Mouse (Mus musculus) liver, embryonic 14.5 days (tissue): ENCODE measurements around the gene Avp. TPM values are rescaled to one million over a fixed set of nuclear protein-coding genes. Genes with fewer than 3 reads are reported as not detected.

Source experiments
- ATAC-seq: fragments of 200-750 bp; cut with Nextera tagmentation; 2 replicates; pipeline ENCODE4 v1.8.0; 2017; ENCODE audit warnings: moderate number of reproducible peaks, mild to moderate bottlenecking, moderate library complexity; ENCODE audit not compliant: insufficient read depth
- DNase-seq, 3 experiments: peaks; one replicate each; pipeline ENCODE4 v3.0.0-alpha.2; 2012 to 2013; ENCODE audit warnings: low read depth in 3 of 3, low spot score in 3 of 3
- H3K27ac ChIP-seq: fragments of 300-500 bp; sonication (generic); 2 replicates; pipeline ENCODE4 v1.5.1; 2014; ENCODE audit warnings: moderate library complexity, mild to moderate bottlenecking, control low read depth, inconsistent platforms
- H3K27me3 ChIP-seq: fragments of 300-500 bp; sonication (generic); 2 replicates; pipeline ENCODE4 v1.6.1; 2014; ENCODE audit warnings: mild to moderate bottlenecking, low read length, moderate library complexity; ENCODE audit not compliant: control insufficient read depth, insufficient read depth
- H3K36me3 ChIP-seq: fragments of 300-500 bp; sonication (generic); replicated peaks from 2 replicates; pipeline ENCODE4 v1.6.1; 2014; ENCODE audit warnings: low read depth; ENCODE audit not compliant: control insufficient read depth, insufficient read depth
- H3K4me1 ChIP-seq, 2 experiments: fragments of 200-500 bp in 1 of 2; fragments of 300-500 bp in 1 of 2; sonication (generic) in 1 of 2; replicated peaks; 2 replicates each; pipeline ENCODE4 v1.6.1; 2012 to 2014; ENCODE audit warnings: antibody characterized with exemption in 1 of 2, inconsistent platforms in 1 of 2, low read length in 1 of 2; ENCODE audit not compliant: control insufficient read depth in 2 of 2, insufficient read depth in 2 of 2
- H3K4me2 ChIP-seq: fragments of 300-500 bp; sonication (generic); 2 replicates; pipeline ENCODE4 v1.6.1; 2014; ENCODE audit warnings: low read depth, mild to moderate bottlenecking, control low read depth, moderate library complexity
- H3K4me3 ChIP-seq, 2 experiments: fragments of 200-500 bp in 1 of 2; fragments of 300-500 bp in 1 of 2; sonication (generic) in 1 of 2; 2 replicates each; pipeline ENCODE4 v1.5.1; 2012 to 2014; ENCODE audit warnings: low read depth in 2 of 2, low read length in 2 of 2, mild to moderate bottlenecking in 2 of 2, control low read depth in 1 of 2, inconsistent platforms in 1 of 2, moderate library complexity in 1 of 2; ENCODE audit not compliant: insufficient read depth in 1 of 2
- H3K9ac ChIP-seq: fragments of 300-500 bp; sonication (generic); replicated peaks from 2 replicates; pipeline ENCODE4 v1.6.1; 2014; ENCODE audit warnings: mild to moderate bottlenecking, control low read depth, moderate library complexity
- H3K9me3 ChIP-seq: fragments of 300-500 bp; sonication (generic); 2 replicates; pipeline ENCODE4 v1.6.1; 2016; ENCODE audit warnings: low read length, mixed read lengths; ENCODE audit not compliant: control insufficient read depth
- CTCF ChIP-seq: IDR thresholded peaks from 2 replicates; pipeline ENCODE4 v1.5.1; 2016; ENCODE audit warnings: antibody characterized with exemption, low read depth, control low read depth
- EP300 ChIP-seq: IDR thresholded peaks from 2 replicates; pipeline ENCODE4 v1.6.1; 2016; ENCODE audit warnings: antibody characterized with exemption, low read depth
- WGBS: fragments of 180-500 bp; shearing (Covaris S2); extraction: QIAGEN DNeasy Blood & Tissue Kit; methylation state at CpG from one replicate; pipeline ENCODE4 v1.1.7; 2014; ENCODE audit not compliant: insufficient replicate concordance; 5-methylcytosine and 5-hydroxymethylcytosine counted together
- polyA plus RNA-seq, 2 experiments: library from polyadenylated mRNA; depleted of rRNA in 1 of 2; stranded (reverse) in 1 of 2; unstranded in 1 of 2; fragments of >200 nt; fragmentation: Nextera tagmentation in 1 of 2; extraction: Ambion mirVana in 1 of 2; gene quantifications; 2 replicates each; pipeline versions ENCODE4 v1.2.1 to v1.2.3; 2012 to 2014

Avp gene
- polyA plus RNA-seq, 2 experiments, result not detected

- TF ChIP-seq CTCF, result no peak
- TF ChIP-seq EP300, result no peak
- no peak for DNase-seq
- no peak overlapping the region for H3K4me2 ChIP-seq
- H3K27me3 ChIP-seq, result no peaks in the 10 kb centered on the region; the same call in 1 of the 2 replicates
- no peaks in the 10 kb centered on the region for H3K9me3 ChIP-seq
- ATAC-seq, result no peak
- H3K36me3 ChIP-seq, result peaks cover 3% of the 10 kb centered on the region; the same call in 1 of the 2 replicates
- no peak overlapping the region for H3K4me3 ChIP-seq
- H3K27ac ChIP-seq, result no peak overlapping the region
- H3K4me1 ChIP-seq, result peaks cover 0 to 4% of the 10 kb centered on the region in 2 experiments; a peak in 2 of 4 replicates
- 75% methylated on average over 4 of the region's 4 CpGs for WGBS
- H3K9ac ChIP-seq, result no peak overlapping the region
Observed at GRCm38 (mm10) chr2:130568921-130569320, 13.4 kb downstream of the Avp start.

DNA sequence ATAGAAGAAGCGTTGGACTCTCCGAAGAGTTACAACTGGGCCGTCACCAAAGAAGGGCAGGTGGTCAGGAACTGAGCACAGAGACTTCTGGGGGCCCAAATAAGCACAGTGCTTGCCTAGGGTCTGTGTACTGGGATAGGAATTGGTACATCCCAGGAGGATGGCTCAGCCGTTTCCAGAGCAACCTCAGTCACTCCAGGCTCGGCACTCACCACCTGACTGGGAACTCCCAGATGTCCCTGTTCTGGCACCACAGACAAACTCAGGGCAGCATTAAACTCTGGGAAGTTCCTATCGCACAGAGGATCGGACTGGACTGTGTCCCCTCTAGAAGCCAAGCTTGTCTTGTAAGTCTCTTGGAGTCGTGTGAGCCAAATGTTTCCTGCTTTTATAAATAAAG lies 17.4 kb downstream of the Avp start:
- DNase-seq, result no peak
- Histone ChIP-seq H3K27ac (no peak overlapping the region), H3K27me3 (no peaks in the 10 kb centered on the region), H3K9ac (no peak overlapping the region; the same call in 1 of the 2 replicates), H3K4me2 (peak overlapping the region; percentile 82), H3K4me3 (no peak overlapping the region; a peak in 1 of 4 replicates), H3K36me3 (peaks cover 3% of the 10 kb centered on the region; the same call in 1 of the 2 replicates), H3K9me3 (no peaks in the 10 kb centered on the region), H3K4me1 (peaks cover 3 to 11% of the 10 kb centered on the region in 2 experiments; a peak in 3 of 4 replicates)
- TF ChIP-seq EP300, result no peak
- TF ChIP-seq CTCF, result no peak
- 79% methylated on average over 8 of the region's 8 CpGs for WGBS
- ATAC-seq, result no peak

DNA sequence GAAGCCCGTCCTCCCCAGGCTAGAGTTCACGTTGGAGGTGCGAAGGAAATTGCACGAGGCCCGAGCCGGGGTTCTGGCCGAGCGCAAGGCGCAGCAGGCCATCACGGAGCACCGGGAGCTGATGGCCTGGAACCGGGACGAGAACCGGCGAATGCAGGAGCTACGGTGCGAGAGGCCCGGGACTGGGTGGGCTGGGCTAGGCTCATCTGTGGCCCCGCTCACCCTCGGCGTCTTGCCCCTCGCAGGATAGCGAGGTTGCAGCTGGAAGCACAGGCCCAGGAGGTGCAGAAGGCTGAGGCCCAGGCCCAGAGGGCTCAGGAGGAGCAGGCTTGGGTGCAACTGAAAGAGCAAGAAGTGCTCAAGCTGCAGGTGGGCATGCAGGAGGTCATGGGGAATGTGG lies 18.3 kb downstream of the Avp start:
- DNase-seq (no peak), ATAC-seq (no peak)
- Histone ChIP-seq H3K36me3 (peaks cover 3% of the 10 kb centered on the region; the same call in 1 of the 2 replicates), H3K27ac (no peak overlapping the region), H3K4me1 (peaks cover 3 to 11% of the 10 kb centered on the region in 2 experiments; a peak in 3 of 4 replicates), H3K4me3 (peak overlapping the region; percentile 63 to 75), H3K9me3 (no peaks in the 10 kb centered on the region), H3K27me3 (no peaks in the 10 kb centered on the region), H3K4me2 (peak overlapping the region; percentile 82), H3K9ac (peak overlapping the region; percentile 74)
- no peak for TF ChIP-seq CTCF
- TF ChIP-seq EP300, result no peak
- WGBS, result under 1% methylated on average over 23 of the region's 23 CpGs

GRCm38 (mm10) chr2:130563212-130564055 lies 18.9 kb downstream of the Avp start, which contains the start of gene Mrps26:
Gene Mrps26, plus strand, starts transcription at chr2:130563742.
- H3K4me2 ChIP-seq, result peak within 1 kb of the TSS; percentile 82
- peak within 1 kb of the TSS; percentile 63 to 75 for H3K4me3 ChIP-seq
- H3K36me3 ChIP-seq, result peaks cover 3% of the 10 kb centered on the region; the same call in 1 of the 2 replicates
- peak; percentile 98 for ATAC-seq
- H3K9me3 ChIP-seq, result no peaks in the 10 kb centered on the region
- peak within 1 kb of the TSS; percentile 74 for H3K9ac ChIP-seq
- peak; percentile 81 for DNase-seq
- under 1% methylated on average over 61 of the region's 61 CpGs for WGBS
- TF ChIP-seq CTCF (peak; percentile 55), EP300 (no peak)
- no peaks in the 10 kb centered on the region for H3K27me3 ChIP-seq
- peaks cover 3 to 11% of the 10 kb centered on the region in 2 experiments; a peak in 3 of 4 replicates for H3K4me1 ChIP-seq
- no peak within 1 kb of the TSS for H3K27ac ChIP-seq

- Histone ChIP-seq H3K4me2 (no peak overlapping the region), H3K27me3 (no peaks in the 10 kb centered on the region), H3K27ac (no peak overlapping the region), H3K9ac (no peak overlapping the region), H3K36me3 (peaks cover 2% of the 10 kb centered on the region), H3K4me1 (peaks cover 3 to 6% of the 10 kb centered on the region in 2 experiments; a peak in 3 of 4 replicates), H3K9me3 (no peaks in the 10 kb centered on the region), H3K4me3 (no peak overlapping the region)
- ATAC-seq, result no peak
- no peak for DNase-seq
- TF ChIP-seq EP300, result no peak
- TF ChIP-seq CTCF, result peak; percentile 43
- 57% methylated on average over 2 of the region's 2 CpGs for WGBS
Observed at GRCm38 (mm10) chr2:130558015-130558414, 24.3 kb downstream of the Avp start.
